Mouse (Mus musculus): ENCODE results near the gene Rfx3. TPM values are rescaled to one million over a fixed set of nuclear protein-coding genes. Genes with fewer than 3 reads are reported as not detected.
A peak's percentile ranks its signal among the peaks of the same experiment; 100 is the strongest.

Rfx3 gene
- total and polyA plus RNA-seq, 2 experiments = 0.55 to 2.1 TPM

GRCm38 (mm10) chr19:27905172-27905571 lies 105.8 kb downstream of the Rfx3 start:
- no peak overlapping the region for H3K4me3 ChIP-seq (ENCODE audit: insufficient read depth, low read depth, low read length)
- no peaks in the 10 kb centered on the region for H3K36me3 ChIP-seq (ENCODE audit: control insufficient read depth, insufficient read depth, low read length)
- no peaks in the 10 kb centered on the region for H3K27me3 ChIP-seq (ENCODE audit: control insufficient read depth, insufficient read depth, low read length)
- WGBS = 88% methylated on average over 1 of the region's 1 CpGs
- TF ChIP-seq POLR2A (IDR thresholded peaks at IDR 0.05; ENCODE audit: extremely low read depth, insufficient read depth, low read length) (no peak), CTCF (IDR thresholded peaks at IDR 0.05; ENCODE audit: low read depth, low read length) (no peak)
- DNase-seq (ENCODE audit: extremely low read depth, low read depth, low spot score) = no peak
- no peaks in the 10 kb centered on the region for H3K79me2 ChIP-seq (ENCODE audit: control insufficient read depth, insufficient read depth, low read length)
- H3K4me1 ChIP-seq (ENCODE audit: control insufficient read depth, insufficient read depth, low read length) = no peaks in the 10 kb centered on the region
- H3K27ac ChIP-seq (replicated peaks; ENCODE audit: insufficient read depth, low read depth, low read length) = no peak overlapping the region
- H3K9ac ChIP-seq (ENCODE audit: low read depth, low read length) = no peak overlapping the region

GRCm38 (mm10) chr19:27904655-27905054 lies 106.3 kb downstream of the Rfx3 start:
- peak; percentile 1 for DNase-seq (ENCODE audit: extremely low read depth, low read depth, low spot score)
- no peak overlapping the region for H3K9ac ChIP-seq (ENCODE audit: low read depth, low read length)
- H3K79me2 ChIP-seq (ENCODE audit: control insufficient read depth, insufficient read depth, low read length) = no peaks in the 10 kb centered on the region
- H3K27me3 ChIP-seq (ENCODE audit: control insufficient read depth, insufficient read depth, low read length) = no peaks in the 10 kb centered on the region
- WGBS = 91% methylated on average over 2 of the region's 2 CpGs
- H3K4me1 ChIP-seq (ENCODE audit: control insufficient read depth, insufficient read depth, low read length) = no peaks in the 10 kb centered on the region
- no peaks in the 10 kb centered on the region for H3K36me3 ChIP-seq (ENCODE audit: control insufficient read depth, insufficient read depth, low read length)
- H3K4me3 ChIP-seq (ENCODE audit: insufficient read depth, low read depth, low read length) = no peak overlapping the region
- TF ChIP-seq POLR2A (IDR thresholded peaks at IDR 0.05; ENCODE audit: extremely low read depth, insufficient read depth, low read length) (no peak), CTCF (IDR thresholded peaks at IDR 0.05; ENCODE audit: low read depth, low read length) (no peak)
- no peak overlapping the region for H3K27ac ChIP-seq (replicated peaks; ENCODE audit: insufficient read depth, low read depth, low read length)

- H3K79me2 ChIP-seq (ENCODE audit: control insufficient read depth, insufficient read depth, low read length) = no peaks in the 10 kb centered on the region
- no peaks in the 10 kb centered on the region for H3K36me3 ChIP-seq (ENCODE audit: control insufficient read depth, insufficient read depth, low read length)
- no peak overlapping the region for H3K27ac ChIP-seq (replicated peaks; ENCODE audit: insufficient read depth, low read depth, low read length)
- H3K4me1 ChIP-seq (ENCODE audit: control insufficient read depth, insufficient read depth, low read length) = no peaks in the 10 kb centered on the region
- TF ChIP-seq POLR2A (IDR thresholded peaks at IDR 0.05; ENCODE audit: extremely low read depth, insufficient read depth, low read length) = no peak
- TF ChIP-seq CTCF (IDR thresholded peaks at IDR 0.05; ENCODE audit: low read depth, low read length) = no peak
- H3K27me3 ChIP-seq (ENCODE audit: control insufficient read depth, insufficient read depth, low read length) = no peaks in the 10 kb centered on the region
- no peak overlapping the region for H3K9ac ChIP-seq (ENCODE audit: low read depth, low read length)
- H3K4me3 ChIP-seq (ENCODE audit: insufficient read depth, low read depth, low read length) = no peak overlapping the region
- DNase-seq (ENCODE audit: extremely low read depth, low read depth, low spot score) = no peak
- 84% methylated on average over 4 of the region's 4 CpGs for WGBS
Observed at GRCm38 (mm10) chr19:27904209-27904608, 106.8 kb downstream of the Rfx3 start.

- TF ChIP-seq CTCF (IDR thresholded peaks at IDR 0.05; ENCODE audit: low read depth, low read length) = no peak
- no peak for TF ChIP-seq POLR2A (IDR thresholded peaks at IDR 0.05; ENCODE audit: extremely low read depth, insufficient read depth, low read length)
- Histone ChIP-seq H3K27ac (replicated peaks; ENCODE audit: insufficient read depth, low read depth, low read length) (no peak overlapping the region), H3K4me1 (ENCODE audit: control insufficient read depth, insufficient read depth, low read length) (no peaks in the 10 kb centered on the region), H3K9ac (ENCODE audit: low read depth, low read length) (no peak overlapping the region), H3K27me3 (ENCODE audit: control insufficient read depth, insufficient read depth, low read length) (no peaks in the 10 kb centered on the region), H3K36me3 (ENCODE audit: control insufficient read depth, insufficient read depth, low read length) (no peaks in the 10 kb centered on the region), H3K4me3 (ENCODE audit: insufficient read depth, low read depth, low read length) (no peak overlapping the region), H3K79me2 (ENCODE audit: control insufficient read depth, insufficient read depth, low read length) (no peaks in the 10 kb centered on the region)
- no peak for DNase-seq (ENCODE audit: extremely low read depth, low read depth, low spot score)
- WGBS = 85% methylated on average over 9 of the region's 9 CpGs
Observed at GRCm38 (mm10) chr19:27902601-27903000, 108.4 kb downstream of the Rfx3 start.

- no peaks in the 10 kb centered on the region for H3K27me3 ChIP-seq (ENCODE audit: control insufficient read depth, insufficient read depth, low read length)
Observed at GRCm38 (mm10) chr19:27901693-27902092, 109.3 kb downstream of the Rfx3 start.

GRCm38 (mm10) chr19:27884520-27884919 lies 126.4 kb downstream of the Rfx3 start:
- 88% methylated on average over 3 of the region's 3 CpGs for WGBS
- H3K9ac ChIP-seq (ENCODE audit: low read depth, low read length) = no peak overlapping the region
- H3K27ac ChIP-seq (replicated peaks; ENCODE audit: insufficient read depth, low read depth, low read length) = no peak overlapping the region
- H3K4me3 ChIP-seq (ENCODE audit: insufficient read depth, low read depth, low read length) = no peak overlapping the region
- no peaks in the 10 kb centered on the region for H3K4me1 ChIP-seq (ENCODE audit: control insufficient read depth, insufficient read depth, low read length)
- H3K36me3 ChIP-seq (ENCODE audit: control insufficient read depth, insufficient read depth, low read length) = no peaks in the 10 kb centered on the region
- DNase-seq (ENCODE audit: extremely low read depth, low read depth, low spot score) = no peak
- TF ChIP-seq CTCF (IDR thresholded peaks at IDR 0.05; ENCODE audit: low read depth, low read length) = no peak
- TF ChIP-seq POLR2A (IDR thresholded peaks at IDR 0.05; ENCODE audit: extremely low read depth, insufficient read depth, low read length) = no peak
- H3K79me2 ChIP-seq (ENCODE audit: control insufficient read depth, insufficient read depth, low read length) = no peaks in the 10 kb centered on the region
- H3K27me3 ChIP-seq (ENCODE audit: control insufficient read depth, insufficient read depth, low read length) = no peaks in the 10 kb centered on the region

More at GRCm38 (mm10) chr19:27901693-27902092, 109.3 kb downstream of the Rfx3 start:
- 92% methylated on average over 6 of the region's 6 CpGs for WGBS
- Histone ChIP-seq H3K79me2 (ENCODE audit: control insufficient read depth, insufficient read depth, low read length) (no peaks in the 10 kb centered on the region), H3K27ac (replicated peaks; ENCODE audit: insufficient read depth, low read depth, low read length) (no peak overlapping the region), H3K4me3 (ENCODE audit: insufficient read depth, low read depth, low read length) (no peak overlapping the region), H3K9ac (ENCODE audit: low read depth, low read length) (no peak overlapping the region), H3K36me3 (ENCODE audit: control insufficient read depth, insufficient read depth, low read length) (no peaks in the 10 kb centered on the region), H3K4me1 (ENCODE audit: control insufficient read depth, insufficient read depth, low read length) (no peaks in the 10 kb centered on the region)
- no peak for DNase-seq (ENCODE audit: extremely low read depth, low read depth, low spot score)
- TF ChIP-seq CTCF (IDR thresholded peaks at IDR 0.05; ENCODE audit: low read depth, low read length) = no peak
- TF ChIP-seq POLR2A (IDR thresholded peaks at IDR 0.05; ENCODE audit: extremely low read depth, insufficient read depth, low read length) = no peak

All from liver, adult 2 months (tissue).